Mouse (Mus musculus): ENCODE results near the gene Endod1. TPM values are rescaled to one million over a fixed set of nuclear protein-coding genes. Genes with fewer than 3 reads are reported as not detected.

The Endod1 gene
- total RNA-seq, 1 experiment from 2014 or later, result 5.1 TPM

- no peak for ATAC-seq (ENCODE audit: extremely low read depth, insufficient number of reproducible peaks, low FRiP score, poor library complexity, severe bottlenecking)
Observed at GRCm38 (mm10) chr9:14383186-14383920, 2.0 kb upstream of the Endod1 start.

GRCm38 (mm10) chr9:14382256-14382791 lies 1.0 kb upstream of the Endod1 start:
- no peak for ATAC-seq (ENCODE audit: extremely low read depth, insufficient number of reproducible peaks, low FRiP score, poor library complexity, severe bottlenecking)

- peak; percentile 77 for ATAC-seq (ENCODE audit: extremely low read depth, insufficient number of reproducible peaks, low FRiP score, poor library complexity, severe bottlenecking)
Observed at GRCm38 (mm10) chr9:14380386-14381285, 671 bp downstream of the Endod1 start.

- no peak for ATAC-seq (ENCODE audit: extremely low read depth, insufficient number of reproducible peaks, low FRiP score, poor library complexity, severe bottlenecking)
Observed at GRCm38 (mm10) chr9:14379769-14380385, 1.4 kb downstream of the Endod1 start.

GRCm38 (mm10) chr9:14378151-14378550 lies 3.2 kb downstream of the Endod1 start:
- no peak for ATAC-seq (ENCODE audit: extremely low read depth, insufficient number of reproducible peaks, low FRiP score, poor library complexity, severe bottlenecking)

GRCm38 (mm10) chr9:14376149-14376548 lies 5.2 kb downstream of the Endod1 start:
- no peak for ATAC-seq (ENCODE audit: extremely low read depth, insufficient number of reproducible peaks, low FRiP score, poor library complexity, severe bottlenecking)

GRCm38 (mm10) chr9:14372440-14372839 lies 8.9 kb downstream of the Endod1 start:
- no peak for ATAC-seq (ENCODE audit: extremely low read depth, insufficient number of reproducible peaks, low FRiP score, poor library complexity, severe bottlenecking)

GRCm38 (mm10) chr9:14369271-14369670 lies 12.0 kb downstream of the Endod1 start:
- no peak for ATAC-seq (ENCODE audit: extremely low read depth, insufficient number of reproducible peaks, low FRiP score, poor library complexity, severe bottlenecking)

GRCm38 (mm10) chr9:14367850-14368249 lies 13.5 kb downstream of the Endod1 start:
- no peak for ATAC-seq (ENCODE audit: extremely low read depth, insufficient number of reproducible peaks, low FRiP score, poor library complexity, severe bottlenecking)

GRCm38 (mm10) chr9:14365481-14366125 lies 15.7 kb downstream of the Endod1 start:
- 0 out of 2 replicates have a peak, but pooled peaks have one; percentile 17 for ATAC-seq (ENCODE audit: extremely low read depth, insufficient number of reproducible peaks, low FRiP score, poor library complexity, severe bottlenecking)

GRCm38 (mm10) chr9:14364719-14365118 lies 16.6 kb downstream of the Endod1 start:
- ATAC-seq (ENCODE audit: extremely low read depth, insufficient number of reproducible peaks, low FRiP score, poor library complexity, severe bottlenecking), result no peak

- ATAC-seq (ENCODE audit: extremely low read depth, insufficient number of reproducible peaks, low FRiP score, poor library complexity, severe bottlenecking), result no peak
Observed at GRCm38 (mm10) chr9:14363540-14363939, 17.8 kb downstream of the Endod1 start.

- ATAC-seq (ENCODE audit: extremely low read depth, insufficient number of reproducible peaks, low FRiP score, poor library complexity, severe bottlenecking), result no peak
Observed at GRCm38 (mm10) chr9:14362068-14362768, 19.1 kb downstream of the Endod1 start.

GRCm38 (mm10) chr9:14357033-14357432 lies 24.3 kb downstream of the Endod1 start:
- ATAC-seq (ENCODE audit: extremely low read depth, insufficient number of reproducible peaks, low FRiP score, poor library complexity, severe bottlenecking), result no peak

GRCm38 (mm10) chr9:14354852-14355251 lies 26.5 kb downstream of the Endod1 start:
- ATAC-seq (ENCODE audit: extremely low read depth, insufficient number of reproducible peaks, low FRiP score, poor library complexity, severe bottlenecking), result no peak

GRCm38 (mm10) chr9:14352337-14352736 lies 29.0 kb downstream of the Endod1 start:
- ATAC-seq (ENCODE audit: extremely low read depth, insufficient number of reproducible peaks, low FRiP score, poor library complexity, severe bottlenecking), result no peak

GRCm38 (mm10) chr9:14350787-14351186 lies 30.5 kb downstream of the Endod1 start:
- no peak for ATAC-seq (ENCODE audit: extremely low read depth, insufficient number of reproducible peaks, low FRiP score, poor library complexity, severe bottlenecking)

- no peak for ATAC-seq (ENCODE audit: extremely low read depth, insufficient number of reproducible peaks, low FRiP score, poor library complexity, severe bottlenecking)
Observed at GRCm38 (mm10) chr9:14349380-14349779, 31.9 kb downstream of the Endod1 start.
